Mouse (Mus musculus) T-cell, adult 66 days (primary cell): ENCODE results near the gene Upk2. TPM values are rescaled to one million over a fixed set of nuclear protein-coding genes. Genes with fewer than 3 reads are reported as not detected.

ENCODE experiments used
- total RNA-seq, 2 experiments: library from RNA; stranded (reverse); gene quantifications; 3 replicates in 1 of 2; 4 replicates in 1 of 2; pipeline ENCODE4 v1.2.4; 2023

The Upk2 gene
- not detected for total RNA-seq

DNA sequence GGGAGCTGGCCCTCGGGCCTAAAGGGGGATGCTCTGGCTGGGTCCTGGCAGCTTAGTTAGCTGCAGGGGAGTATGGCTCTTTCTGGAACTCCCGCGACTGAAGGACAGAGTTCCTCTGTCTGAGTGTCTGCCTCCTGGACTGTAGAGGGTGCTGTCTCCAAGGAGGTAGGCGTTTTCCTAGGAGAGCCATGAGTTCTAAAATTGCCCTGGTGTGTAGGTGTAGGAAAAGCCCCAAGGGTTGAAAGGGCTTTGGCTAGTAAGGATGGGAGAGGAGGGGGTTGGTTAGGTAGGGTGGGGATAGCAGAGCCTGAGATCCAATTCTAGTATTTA is at the start of gene Upk2:
Gene Upk2, minus strand, starts transcription at position 86 of the 330 bp plus-strand sequence.

DNA sequence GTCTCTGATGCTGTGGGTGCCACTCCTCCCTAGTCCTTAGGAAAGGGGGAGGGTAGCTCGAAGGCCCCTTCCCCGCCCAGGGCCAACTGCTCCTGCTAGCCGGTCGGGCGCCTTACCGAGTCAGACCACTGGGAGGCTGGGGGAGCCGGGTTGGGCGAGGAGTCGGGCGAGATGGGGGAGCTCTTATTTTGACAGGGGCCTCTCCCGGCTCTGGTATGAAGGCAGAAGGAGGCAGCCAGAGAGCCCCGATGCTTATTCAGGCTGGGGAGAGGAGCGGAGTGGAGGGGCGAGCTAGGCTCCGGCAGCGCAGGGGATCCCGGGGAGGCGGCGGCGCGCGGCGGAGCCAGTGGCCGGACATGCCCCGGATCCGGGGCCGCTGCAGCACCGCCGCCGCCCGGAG is 27.8 kb upstream of the Upk2 start, which contains the start of gene Bcl9l:
Gene Bcl9l, plus strand, starts transcription at position 274 of the 400 bp plus-strand sequence.

DNA sequence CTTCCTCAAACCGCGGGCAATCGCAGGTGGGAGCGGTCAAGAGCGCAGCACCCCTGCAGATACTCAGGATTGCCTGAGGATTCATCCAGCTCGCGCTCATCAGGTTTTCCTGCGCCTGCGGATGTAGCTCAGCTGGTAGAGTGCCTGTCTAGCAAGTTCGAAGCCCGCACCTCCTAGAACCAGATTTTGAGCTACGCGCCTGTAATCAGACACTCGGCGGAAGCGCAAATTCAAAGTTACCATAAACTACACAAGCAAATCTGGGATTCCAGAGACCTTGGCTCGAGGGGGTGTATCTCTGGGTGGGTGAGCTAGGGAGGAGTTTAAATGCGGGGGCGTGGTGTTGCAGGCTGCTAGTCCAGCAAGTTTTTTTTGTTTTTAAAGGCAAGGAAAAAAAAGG is 13.8 kb downstream of the Upk2 start, which contains the start of gene Foxr1:
Gene Foxr1, minus strand, starts transcription at position 176 of the 400 bp plus-strand sequence.

DNA sequence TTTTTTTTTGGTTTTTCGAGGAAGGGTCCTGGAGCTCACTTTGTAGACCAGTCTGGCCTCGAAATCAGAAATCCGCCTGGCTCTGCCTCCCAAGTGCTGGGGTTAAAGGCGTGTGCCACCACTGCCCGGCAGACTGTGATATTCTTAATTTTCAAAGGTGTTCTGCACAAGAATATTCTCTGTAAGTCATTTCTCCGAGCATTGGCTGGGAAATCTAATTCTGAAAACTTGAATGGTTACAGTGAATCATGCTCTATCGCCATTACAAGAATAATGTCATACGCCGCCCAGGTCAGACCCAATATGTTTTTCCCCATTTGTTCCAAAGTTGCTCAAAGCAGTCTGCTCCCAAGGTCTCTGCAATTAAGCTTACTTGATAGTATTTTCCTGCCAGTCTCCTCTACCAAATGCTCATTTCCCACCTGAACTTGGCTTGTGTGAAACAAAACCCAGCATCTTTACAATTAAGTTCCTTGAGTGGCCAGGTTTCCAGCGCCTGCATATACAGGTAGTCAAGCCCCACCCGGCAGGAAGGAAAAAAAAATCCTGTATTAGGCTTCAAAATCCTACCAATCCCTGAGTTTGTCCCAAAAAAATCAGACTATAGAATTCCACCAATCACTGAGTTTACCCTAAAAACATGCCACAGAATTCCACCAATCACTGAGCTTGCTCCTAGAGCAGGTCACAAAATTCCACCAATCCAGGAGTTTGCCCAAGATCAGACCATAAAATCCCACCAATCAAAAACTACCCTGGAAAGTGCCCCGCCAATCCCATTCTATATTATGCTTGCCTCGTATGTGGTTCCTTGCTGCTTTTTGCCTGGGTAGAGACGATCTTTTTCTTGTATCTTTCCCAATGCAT is 36.0 kb downstream of the Upk2 start, which contains the start of gene Ccdc84:
Gene Ccdc84, minus strand, starts transcription at position 51 of the 867 bp plus-strand sequence.

DNA sequence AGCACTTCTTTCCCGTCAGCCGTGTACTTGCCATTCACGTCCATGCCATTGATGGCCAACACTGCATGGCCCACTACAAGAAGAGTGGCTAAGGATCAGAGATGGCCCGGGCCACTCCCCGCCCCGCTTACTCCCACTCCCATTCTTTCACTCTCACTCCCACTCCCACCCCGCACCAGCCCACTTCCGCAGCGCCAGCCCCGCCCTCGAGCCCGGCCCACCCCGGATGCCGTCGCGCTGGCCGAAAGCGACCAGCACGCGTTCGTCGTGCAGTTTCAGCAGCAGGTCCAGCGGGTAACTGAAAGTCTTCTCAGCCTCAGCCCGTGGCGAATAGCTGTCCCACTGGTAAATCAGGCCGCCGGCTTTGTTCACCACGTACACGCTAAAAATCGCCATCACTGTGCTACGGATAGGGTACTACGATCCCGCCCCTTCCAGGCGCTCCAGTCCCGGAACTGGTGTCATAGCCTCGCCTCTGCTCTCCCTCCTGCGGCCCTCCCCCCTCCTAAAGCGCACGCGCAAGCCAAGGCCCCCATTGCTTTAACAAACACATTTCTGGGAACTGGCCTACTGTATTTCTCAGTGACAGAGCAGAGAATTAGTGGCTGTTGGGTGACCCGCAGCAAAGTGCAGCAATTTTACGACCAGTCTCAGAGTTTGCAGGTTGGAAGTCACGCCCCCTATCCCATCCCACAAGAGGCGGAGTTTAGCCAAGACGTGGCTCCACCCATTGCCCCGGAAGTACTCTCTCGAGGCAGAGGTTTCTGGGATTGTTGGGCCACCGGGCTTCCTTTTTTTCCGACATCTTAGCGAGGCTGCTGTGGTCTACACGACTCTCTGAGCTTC is 47.6 kb downstream of the Upk2 start, which contains the start of the genes Rps25 and Trappc4:
Gene Rps25, plus strand, starts transcription at position 234 of the 846 bp plus-strand sequence.
Gene Trappc4, minus strand, starts transcription at position 695 of the 846 bp plus-strand sequence.

Other genes with a start within 250 kb of the Upk2 start
- 100 to 1,000 TPM; 169 to 185 TPM for gene Cbl, start 220.9 kb downstream of the Upk2 start, total RNA-seq
- gene Ccdc153, start 214.3 kb downstream of the Upk2 start, total RNA-seq = not detected
- gene Pdzd3, start 203.5 kb downstream of the Upk2 start, total RNA-seq = under 1 TPM in 1 of 2 experiments, not detected in 1; 0.50 TPM
- 1 to 10 TPM; 3.6 to 5.0 TPM for gene Nlrx1, start 186.4 kb downstream of the Upk2 start, total RNA-seq
- under 1 TPM in 1 of 2 experiments, not detected in 1; 0.47 TPM for gene Abcg4, start 166.4 kb downstream of the Upk2 start, total RNA-seq
- 10 to 100 TPM; 55.1 to 69.3 TPM for gene Hinfp, start 149.3 kb downstream of the Upk2 start, total RNA-seq
- gene C2cd2l, start 134.7 kb downstream of the Upk2 start, total RNA-seq = 10 to 100 TPM; 17.0 to 29.0 TPM
- gene Dpagt1, start 129.0 kb downstream of the Upk2 start, total RNA-seq = 10 to 100 TPM in 1 of 2 experiments, 1 to 10 TPM in 1; 8.9 to 11.5 TPM
- gene H2afx, start 120.3 kb downstream of the Upk2 start, total RNA-seq = 10 to 100 TPM; 37.5 to 58.5 TPM
- 10 to 100 TPM; 18.0 to 24.2 TPM for gene Hmbs, start 110.7 kb downstream of the Upk2 start, total RNA-seq
- 10 to 100 TPM; 51.2 to 57.1 TPM for gene Vps11, start 93.3 kb downstream of the Upk2 start, total RNA-seq
- 10 to 100 TPM; 71.4 to 78.9 TPM for gene Hyou1, start 75.5 kb downstream of the Upk2 start, total RNA-seq
- 10 to 100 TPM; 16.4 to 18.4 TPM for gene Slc37a4, start 58.1 kb downstream of the Upk2 start, total RNA-seq
- 1,000 to 10,000 TPM; 2,876 to 2,979 TPM for gene Rps25, start 47.8 kb downstream of the Upk2 start, total RNA-seq
- gene Trappc4, start 47.4 kb downstream of the Upk2 start, total RNA-seq = 10 to 100 TPM; 50.5 to 56.7 TPM
- 10 to 100 TPM; 33.1 to 41.6 TPM for gene Ccdc84, start 36.4 kb downstream of the Upk2 start, total RNA-seq
- not detected for gene Foxr1, start 13.8 kb downstream of the Upk2 start, total RNA-seq
- gene Bcl9l, start 27.8 kb upstream of the Upk2 start, total RNA-seq = 100 to 1,000 TPM; 207 to 232 TPM
- 10 to 100 TPM; 14.1 TPM for gene Cxcr5, start 106.9 kb upstream of the Upk2 start, total RNA-seq
- 100 to 1,000 TPM; 214 to 236 TPM for gene Ddx6, start 149.9 kb upstream of the Upk2 start, total RNA-seq
- gene Treh, start 218.3 kb upstream of the Upk2 start, total RNA-seq = not detected